Mouse (Mus musculus) embryonic facial prominence, embryonic 15.5 days (tissue): ENCODE measurements at regions not wholly inside any gene's neighbourhood (a gene's known extent, or its start where the extent isn't known, plus 50 kb on each side); places are given as distances from the start of the nearest gene placed in this dataset.
A peak's percentile ranks its signal among the peaks of the same experiment; 100 is the strongest.

Source experiments
- ATAC-seq: fragments of 200-750 bp; cut with Nextera tagmentation; 2 replicates; pipeline ENCODE4 v1.8.0; 2017; ENCODE audit warnings: low read depth, moderate TSS enrichment; ENCODE audit not compliant: insufficient number of reproducible peaks, low FRiP score, low TSS enrichment
- H3K27ac ChIP-seq: fragments of 300-500 bp; sonication (generic); replicated peaks from 2 replicates; pipeline ENCODE4 v1.5.1; 2015; ENCODE audit warnings: mild to moderate bottlenecking, inconsistent platforms
- H3K27me3 ChIP-seq: fragments of 300-500 bp; sonication (generic); 2 replicates; pipeline ENCODE4 v1.6.1; 2015; ENCODE audit warnings: inconsistent platforms
- H3K36me3 ChIP-seq: fragments of 300-500 bp; sonication (generic); 2 replicates; pipeline ENCODE4 v1.6.1; 2015; ENCODE audit warnings: mild to moderate bottlenecking, inconsistent platforms
- H3K4me1 ChIP-seq: fragments of 300-500 bp; sonication (generic); 2 replicates; pipeline ENCODE4 v1.6.1; 2015; ENCODE audit warnings: inconsistent platforms
- H3K4me2 ChIP-seq: fragments of 300-500 bp; sonication (generic); replicated peaks from 2 replicates; pipeline ENCODE4 v1.6.1; 2015; ENCODE audit warnings: mild to moderate bottlenecking, inconsistent platforms
- H3K4me3 ChIP-seq: fragments of 300-500 bp; sonication (generic); replicated peaks from 2 replicates; pipeline ENCODE4 v1.5.1; 2015; ENCODE audit warnings: mild to moderate bottlenecking, inconsistent platforms
- H3K9ac ChIP-seq: fragments of 300-500 bp; sonication (generic); 2 replicates; pipeline ENCODE4 v1.6.1; 2015; ENCODE audit warnings: inconsistent platforms
- H3K9me3 ChIP-seq: fragments of 300-500 bp; sonication (generic); replicated peaks from 2 replicates; pipeline ENCODE4 v1.6.1; 2016; ENCODE audit warnings: inconsistent platforms
- WGBS: fragments of 180-500 bp; shearing (Covaris S2); methylation state at CpG from one replicate; pipeline ENCODE4 v1.1.7; 2015; 5-methylcytosine and 5-hydroxymethylcytosine counted together

GRCm38 (mm10) chr2:170229461-170230080 lies 81.7 kb upstream of the Zfp217 start:
- H3K4me1 ChIP-seq = no peaks in the 10 kb centered on the region
- no peak for ATAC-seq
- H3K4me2 ChIP-seq = no peak overlapping the region
- WGBS = 74% methylated on average over 8 of the region's 8 CpGs
- H3K9me3 ChIP-seq = no peaks in the 10 kb centered on the region
- no peak overlapping the region for H3K27ac ChIP-seq
- no peak overlapping the region for H3K4me3 ChIP-seq
- H3K36me3 ChIP-seq = no peaks in the 10 kb centered on the region
- no peaks in the 10 kb centered on the region for H3K27me3 ChIP-seq
- H3K9ac ChIP-seq = no peak overlapping the region

DNA sequence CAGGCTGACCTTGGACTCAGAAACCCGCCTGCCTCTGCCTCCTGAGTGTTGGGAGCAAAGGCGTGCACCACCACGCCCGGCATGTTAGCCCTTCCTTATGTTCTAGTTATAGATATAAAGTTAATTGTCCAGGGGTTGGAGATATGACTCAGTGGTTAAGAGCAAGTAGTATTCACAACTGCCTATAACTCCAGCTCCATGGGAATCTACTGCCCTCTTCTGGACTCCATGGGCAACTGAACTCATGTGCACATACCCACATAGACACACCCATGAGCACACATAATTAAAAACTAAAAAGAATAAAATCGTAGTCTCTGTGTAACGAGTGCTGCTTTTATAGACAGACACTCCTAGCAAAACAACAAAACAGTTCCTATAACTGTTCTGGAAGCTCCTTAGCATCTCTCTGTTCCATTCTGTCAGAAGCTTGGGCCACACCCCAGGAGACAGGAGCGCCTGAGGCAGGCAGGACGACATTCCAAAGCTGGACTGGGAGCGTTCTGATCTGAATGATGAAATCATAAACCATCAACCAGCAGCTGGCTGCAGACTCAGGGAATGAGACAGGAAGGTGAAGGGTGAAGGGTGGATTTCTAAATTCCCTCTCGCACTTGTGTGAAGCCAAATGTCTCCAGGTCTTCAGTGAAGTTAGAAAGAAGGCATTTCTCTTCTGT lies 80.6 kb upstream of the Zfp217 start:
- H3K4me1 ChIP-seq = no peaks in the 10 kb centered on the region; the same call in 1 of the 2 replicates
- H3K9ac ChIP-seq = no peak overlapping the region
- no peak overlapping the region for H3K4me2 ChIP-seq
- no peak overlapping the region for H3K27ac ChIP-seq
- H3K9me3 ChIP-seq = no peaks in the 10 kb centered on the region
- WGBS = 73% methylated on average over 10 of the region's 10 CpGs
- no peak for ATAC-seq
- H3K4me3 ChIP-seq = no peak overlapping the region
- no peaks in the 10 kb centered on the region for H3K36me3 ChIP-seq
- no peaks in the 10 kb centered on the region for H3K27me3 ChIP-seq

DNA sequence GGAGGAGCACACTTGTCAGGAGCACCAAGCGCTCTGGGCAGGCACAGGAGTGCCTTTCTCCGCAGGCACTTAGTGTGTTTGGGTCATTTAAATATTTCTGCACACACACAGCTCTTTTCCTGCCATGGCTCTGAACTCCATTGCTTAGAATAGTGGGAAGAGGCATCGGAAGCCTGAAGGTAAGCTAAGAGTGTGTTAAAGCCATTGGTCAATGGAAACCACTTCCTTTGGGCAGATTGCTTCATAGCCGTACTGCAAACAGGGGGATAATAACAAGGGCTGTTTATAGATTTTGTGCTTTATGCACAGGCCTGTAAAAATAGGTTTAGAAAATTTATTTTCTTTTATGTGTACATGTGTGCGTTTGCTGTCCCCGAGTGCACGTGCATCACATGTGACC lies 76.0 kb upstream of the Zfp217 start:
- H3K9ac ChIP-seq = no peak overlapping the region
- H3K27me3 ChIP-seq = no peaks in the 10 kb centered on the region
- H3K4me1 ChIP-seq = peaks cover 38% of the 10 kb centered on the region
- no peak for ATAC-seq
- H3K27ac ChIP-seq = peak overlapping the region; percentile 53; the same call in 1 of the 2 replicates
- H3K9me3 ChIP-seq = no peaks in the 10 kb centered on the region
- H3K4me3 ChIP-seq = no peak overlapping the region
- H3K36me3 ChIP-seq = no peaks in the 10 kb centered on the region
- H3K4me2 ChIP-seq = no peak overlapping the region
- 70% methylated on average over 7 of the region's 7 CpGs for WGBS

GRCm38 (mm10) chr2:170222819-170223218 lies 74.9 kb upstream of the Zfp217 start:
- Histone ChIP-seq H3K4me2 (peak overlapping the region; percentile 34), H3K4me1 (peaks cover 49% of the 10 kb centered on the region), H3K9me3 (no peaks in the 10 kb centered on the region), H3K36me3 (no peaks in the 10 kb centered on the region), H3K4me3 (peak overlapping the region; percentile 15; the same call in 1 of the 2 replicates), H3K27ac (peak overlapping the region; percentile 73), H3K27me3 (no peaks in the 10 kb centered on the region), H3K9ac (no peak overlapping the region)
- no peak for ATAC-seq
- 3% methylated on average over 6 of the region's 6 CpGs for WGBS

- ATAC-seq = no peak
- no peak overlapping the region for H3K4me3 ChIP-seq
- peaks cover 51% of the 10 kb centered on the region for H3K4me1 ChIP-seq
- H3K36me3 ChIP-seq = no peaks in the 10 kb centered on the region
- peak overlapping the region; percentile 34 for H3K4me2 ChIP-seq
- 15% methylated on average over 13 of the region's 13 CpGs for WGBS
- H3K27me3 ChIP-seq = no peaks in the 10 kb centered on the region
- H3K27ac ChIP-seq = peak overlapping the region; percentile 73
- no peaks in the 10 kb centered on the region for H3K9me3 ChIP-seq
- no peak overlapping the region for H3K9ac ChIP-seq
Observed at GRCm38 (mm10) chr2:170221994-170222535, 74.2 kb upstream of the Zfp217 start.

DNA sequence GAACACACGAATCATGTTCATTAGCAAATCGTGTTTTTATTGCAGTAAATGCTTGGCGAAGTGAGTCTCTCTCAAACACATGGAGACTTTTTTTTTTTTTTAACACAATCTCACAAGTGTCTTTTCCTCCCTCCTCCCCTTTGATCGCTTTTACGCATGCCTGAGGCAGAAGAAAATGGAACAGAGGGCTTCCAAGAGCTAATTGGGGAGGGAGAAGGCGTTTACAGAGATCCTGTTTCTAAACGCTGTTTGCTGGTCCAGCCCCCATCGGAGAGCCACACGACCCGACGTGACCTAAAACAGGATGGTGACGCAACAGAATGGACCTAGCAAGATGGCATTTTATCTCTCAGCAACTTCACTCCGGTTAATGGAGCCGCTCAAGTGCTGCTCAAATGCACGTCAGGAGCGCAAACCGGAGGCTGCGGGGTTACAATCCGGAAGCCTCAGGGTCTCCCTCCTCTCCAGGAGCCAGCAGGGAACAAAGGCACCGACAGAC lies 73.0 kb upstream of the Zfp217 start:
- peak overlapping the region; percentile 15; the same call in 1 of the 2 replicates for H3K9ac ChIP-seq
- no peaks in the 10 kb centered on the region for H3K27me3 ChIP-seq
- no peaks in the 10 kb centered on the region for H3K9me3 ChIP-seq
- peak overlapping the region; percentile 88 for H3K27ac ChIP-seq
- no peaks in the 10 kb centered on the region for H3K36me3 ChIP-seq
- H3K4me1 ChIP-seq = peaks cover 51% of the 10 kb centered on the region
- WGBS = under 1% methylated on average over 20 of the region's 20 CpGs
- H3K4me2 ChIP-seq = peak overlapping the region; percentile 72
- peak overlapping the region; percentile 40 for H3K4me3 ChIP-seq
- no peak for ATAC-seq

- Histone ChIP-seq H3K27ac (peak overlapping the region; percentile 88), H3K4me1 (peaks cover 51% of the 10 kb centered on the region), H3K9ac (0 out of 2 replicates have a peak overlapping the region, but pooled peaks have one; percentile 15), H3K9me3 (no peaks in the 10 kb centered on the region), H3K27me3 (no peaks in the 10 kb centered on the region), H3K36me3 (no peaks in the 10 kb centered on the region), H3K4me2 (peak overlapping the region; percentile 72), H3K4me3 (peak overlapping the region; percentile 40)
- ATAC-seq = no peak
- WGBS = 3% methylated on average over 11 of the region's 11 CpGs
Observed at GRCm38 (mm10) chr2:170220443-170220842, 72.5 kb upstream of the Zfp217 start.

DNA sequence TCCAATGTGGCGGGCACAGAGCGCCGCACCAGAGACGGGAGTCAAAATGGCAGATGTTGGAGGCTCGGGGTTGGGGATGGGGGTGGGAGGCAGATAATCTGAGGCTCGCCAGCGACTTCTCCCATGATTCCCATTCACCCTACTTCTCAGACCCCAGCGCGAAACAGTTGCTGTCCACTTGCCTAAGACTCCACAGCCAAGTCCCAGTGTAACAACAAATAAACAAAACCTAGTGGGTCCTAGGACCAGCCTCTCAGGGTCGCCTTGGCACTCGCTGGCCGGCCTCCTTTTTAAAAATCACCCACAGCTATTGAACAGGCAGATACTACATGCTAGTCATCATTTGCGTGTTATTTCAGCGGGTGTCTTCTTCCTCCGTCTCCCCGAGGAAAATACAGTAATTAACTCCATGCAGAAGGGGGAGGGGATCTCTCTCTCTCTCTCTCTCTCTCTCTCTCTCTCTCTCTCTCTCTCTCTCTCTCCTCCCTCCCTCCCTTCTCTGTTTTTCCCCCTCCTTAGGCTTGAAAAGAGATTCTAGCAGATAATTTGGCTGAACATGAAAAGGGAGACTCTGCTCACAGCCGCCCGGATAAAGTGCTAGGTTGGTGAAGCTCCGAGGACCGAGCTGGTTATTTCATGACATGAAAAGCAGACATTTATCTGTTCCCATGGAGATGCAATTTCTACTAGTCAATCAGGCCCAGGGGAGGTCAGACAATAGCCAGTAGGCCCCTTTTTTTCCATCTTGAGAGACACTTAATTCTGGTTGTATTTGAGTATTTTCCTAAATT lies 71.9 kb upstream of the Zfp217 start:
- H3K4me3 ChIP-seq = peak overlapping the region; percentile 40
- no peak overlapping the region for H3K9ac ChIP-seq
- H3K4me2 ChIP-seq = peak overlapping the region; percentile 72
- WGBS = 2% methylated on average over 20 of the region's 20 CpGs
- H3K27ac ChIP-seq = peak overlapping the region; percentile 88
- H3K4me1 ChIP-seq = peaks cover 51% of the 10 kb centered on the region
- ATAC-seq = no peak
- H3K27me3 ChIP-seq = no peaks in the 10 kb centered on the region
- H3K9me3 ChIP-seq = 0 out of 2 replicates have a peak, but pooled peaks cover 2% of the 10 kb centered on the region
- H3K36me3 ChIP-seq = no peaks in the 10 kb centered on the region

DNA sequence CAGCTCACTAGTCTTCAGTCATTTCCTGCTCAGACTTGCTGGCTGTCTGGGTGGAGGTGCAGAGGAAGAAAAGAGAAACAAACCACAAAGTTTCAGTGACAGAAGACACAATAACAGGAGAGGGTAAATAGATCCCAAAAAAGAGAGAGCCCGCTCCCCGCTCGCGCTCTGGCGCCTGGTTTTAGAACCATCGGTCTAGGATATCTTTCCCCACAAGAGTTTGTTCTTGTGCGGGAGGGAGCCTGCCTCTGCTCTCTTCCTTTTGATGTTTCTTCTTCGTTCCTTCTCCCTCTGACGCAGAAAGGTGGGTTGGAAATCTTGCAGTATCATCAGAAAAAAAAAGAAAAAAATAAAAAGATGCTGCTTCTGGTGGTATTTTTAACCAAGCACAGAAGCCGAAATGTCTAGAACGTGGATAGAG lies 71.3 kb upstream of the Zfp217 start:
- ATAC-seq = no peak

DNA sequence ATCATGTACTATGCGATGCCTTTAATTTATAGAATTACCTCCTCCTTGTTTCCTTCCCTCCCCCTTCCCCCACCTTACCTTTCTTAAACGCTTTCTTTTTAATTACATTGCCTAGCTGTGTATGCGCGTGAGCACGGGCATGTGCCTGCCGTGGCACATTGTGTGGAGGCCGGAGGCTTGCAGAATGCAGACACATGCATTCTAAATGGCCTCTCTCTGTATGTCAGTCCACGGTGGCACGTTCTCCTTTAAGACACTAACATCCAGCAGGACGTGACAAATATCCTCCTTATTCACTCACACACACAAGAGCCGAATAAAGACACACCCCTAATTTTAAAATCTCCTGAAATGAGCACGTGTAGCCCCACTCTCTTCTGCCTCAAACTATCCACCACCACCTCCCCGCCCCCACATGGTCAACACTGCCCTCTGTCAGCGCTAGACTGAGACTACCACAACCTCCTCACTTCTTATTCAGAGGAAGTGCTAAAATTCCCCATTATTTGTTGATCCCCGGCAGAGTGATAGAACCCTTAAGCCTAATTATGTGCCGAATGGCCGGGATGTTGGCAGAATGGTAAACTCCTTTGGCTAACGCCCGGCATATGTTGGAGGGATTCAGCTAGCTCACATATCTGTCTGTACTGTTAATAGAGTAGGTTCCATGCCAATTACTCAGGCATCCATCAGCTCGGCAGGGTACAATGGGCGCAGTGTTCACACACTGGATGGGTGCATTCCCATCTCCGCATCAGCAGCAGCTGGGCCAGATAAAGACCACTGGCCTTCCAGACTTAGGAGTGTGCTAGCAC lies 70.5 kb upstream of the Zfp217 start:
- Histone ChIP-seq H3K4me1 (peaks cover 51% of the 10 kb centered on the region), H3K4me2 (peak overlapping the region; percentile 72), H3K4me3 (peak overlapping the region; percentile 40), H3K9me3 (0 out of 2 replicates have a peak, but pooled peaks cover 4% of the 10 kb centered on the region), H3K27me3 (no peaks in the 10 kb centered on the region), H3K27ac (peak overlapping the region; percentile 80), H3K9ac (no peak overlapping the region), H3K36me3 (no peaks in the 10 kb centered on the region)
- peak; percentile 44; the same call in 1 of the 2 replicates for ATAC-seq
- WGBS = 8% methylated on average over 22 of the region's 22 CpGs

More for the DNA sequence above, 71.3 kb upstream of the Zfp217 start:
- WGBS = 1% methylated on average over 11 of the region's 11 CpGs
- peak overlapping the region; percentile 72 for H3K4me2 ChIP-seq
- 0 out of 2 replicates have a peak, but pooled peaks cover 4% of the 10 kb centered on the region for H3K9me3 ChIP-seq
- H3K4me1 ChIP-seq = peaks cover 51% of the 10 kb centered on the region
- peak overlapping the region; percentile 22; the same call in 1 of the 2 replicates for H3K9ac ChIP-seq
- no peaks in the 10 kb centered on the region for H3K27me3 ChIP-seq
- no peaks in the 10 kb centered on the region for H3K36me3 ChIP-seq
- H3K4me3 ChIP-seq = peak overlapping the region; percentile 40
- H3K27ac ChIP-seq = peak overlapping the region; percentile 88
